Mouse (Mus musculus) T-helper 1 cell (primary cell): ENCODE measurements around the gene P2ry13.

Source experiments
- in situ Hi-C: fragments of 300-600 bp; cut with MboI, MseI; formaldehyde crosslinking; loops from one replicate; pipeline ENCODE4 v1.15.1; 2025; ENCODE audit warnings: high pct_unique_total_duplicates

P2ry13 gene

GRCm38 (mm10) chr3:59210727-59211126, at the start of gene P2ry13:
Gene P2ry13 (minus strand): TSS chr3:59210882.
- in situ Hi-C loops: no loop called here

- in situ Hi-C loops: no loop called here
Measured at GRCm38 (mm10) chr3:59257740-59258664, 47.3 kb upstream of the P2ry13 start.

GRCm38 (mm10) chr3:59250454-59250853, 39.8 kb upstream of the P2ry13 start:
- in situ Hi-C loops: no loop called here

- in situ Hi-C loops: no loop called here
Measured at GRCm38 (mm10) chr3:59248031-59248430, 37.3 kb upstream of the P2ry13 start.

GRCm38 (mm10) chr3:59243384-59243783, 32.7 kb upstream of the P2ry13 start:
- in situ Hi-C loops: no loop called here

GRCm38 (mm10) chr3:59234878-59235277, 24.2 kb upstream of the P2ry13 start:
- in situ Hi-C loops: no loop called here

GRCm38 (mm10) chr3:59230912-59231311, 20.2 kb upstream of the P2ry13 start:
- in situ Hi-C loops: no loop called here

GRCm38 (mm10) chr3:59228730-59229551, 18.3 kb upstream of the P2ry13 start:
- in situ Hi-C loops: no loop called here

- in situ Hi-C loops: no loop called here
Measured at GRCm38 (mm10) chr3:59227696-59228095, 17.0 kb upstream of the P2ry13 start.

GRCm38 (mm10) chr3:59225411-59225810, 14.7 kb upstream of the P2ry13 start:
- in situ Hi-C loops: no loop called here

- in situ Hi-C loops: no loop called here
Measured at GRCm38 (mm10) chr3:59222303-59222702, 11.6 kb upstream of the P2ry13 start.

- in situ Hi-C loops: no loop called here
Measured at GRCm38 (mm10) chr3:59219326-59219725, 8.6 kb upstream of the P2ry13 start.

- in situ Hi-C loops: no loop called here
Measured at GRCm38 (mm10) chr3:59217211-59217610, 6.5 kb upstream of the P2ry13 start.

- in situ Hi-C loops: no loop called here
Measured at GRCm38 (mm10) chr3:59212404-59212803, 1.7 kb upstream of the P2ry13 start.

GRCm38 (mm10) chr3:59211784-59212183, 1.1 kb upstream of the P2ry13 start:
- in situ Hi-C loops: no loop called here

GRCm38 (mm10) chr3:59210089-59210488, 593 bp downstream of the P2ry13 start:
- in situ Hi-C loops: no loop called here

GRCm38 (mm10) chr3:59208650-59209548, 1.8 kb downstream of the P2ry13 start:
- in situ Hi-C loops: loop anchor here (10.0 kb wide), 1 partner anchor 94 kb away; no protein-coding TSS in a partner anchor

- in situ Hi-C loops: loop anchor here (10.0 kb wide), 1 partner anchor 91 kb away; no protein-coding TSS in a partner anchor
Measured at GRCm38 (mm10) chr3:59205941-59206340, 4.7 kb downstream of the P2ry13 start.

GRCm38 (mm10) chr3:59204719-59205503, 5.8 kb downstream of the P2ry13 start:
- in situ Hi-C loops: loop anchor here (10.0 kb wide), 1 partner anchor 90 kb away; no protein-coding TSS in a partner anchor

GRCm38 (mm10) chr3:59203802-59204520, 6.7 kb downstream of the P2ry13 start:
- in situ Hi-C loops: loop anchor here (10.0 kb wide), 1 partner anchor 89 kb away; no protein-coding TSS in a partner anchor
